Mouse (Mus musculus) heart, adult 2 months (tissue): Measurements from ENCODE around the gene Yaf2.

ENCODE experiments used
- CTCF ChIP-seq: fragments of 200-600 bp; IDR thresholded peaks from 2 replicates; pipeline ENCODE4 v1.8.1; 2022; ENCODE audit warnings: antibody characterized with exemption, mild to moderate bottlenecking, moderate library complexity
- EP300 ChIP-seq: fragments of 200-500 bp; IDR thresholded peaks from 2 replicates; pipeline ENCODE4 v1.6.1; 2011; ENCODE audit warnings: low read depth, low read length, control low read depth; ENCODE audit not compliant: insufficient read depth
- POLR2A ChIP-seq: fragments of 200-500 bp; IDR thresholded peaks from 2 replicates; pipeline ENCODE4 v1.6.1; 2011; ENCODE audit warnings: mild to moderate bottlenecking, low read depth, low read length, control low read depth; ENCODE audit not compliant: insufficient read depth

GRCm38 (mm10) chr15:93268001-93268400 is 68.7 kb downstream of the Yaf2 start:
- TF ChIP-seq CTCF (no peak), POLR2A (no peak), EP300 (no peak)
